Mouse (Mus musculus): Measurements from ENCODE around the gene Capn10. TPM values are rescaled to one million over a fixed set of nuclear protein-coding genes. Genes with fewer than 3 reads are reported as not detected.
"Not testable (repeated sequence)": the region's sequence is repeated elsewhere in the genome, so short reads cannot be mapped to it uniquely, and the experiment has no call there.

Gene Capn10
- total and polyA plus RNA-seq, 3 experiments: 30.7 to 43.3 TPM; not detected in 1

DNA sequence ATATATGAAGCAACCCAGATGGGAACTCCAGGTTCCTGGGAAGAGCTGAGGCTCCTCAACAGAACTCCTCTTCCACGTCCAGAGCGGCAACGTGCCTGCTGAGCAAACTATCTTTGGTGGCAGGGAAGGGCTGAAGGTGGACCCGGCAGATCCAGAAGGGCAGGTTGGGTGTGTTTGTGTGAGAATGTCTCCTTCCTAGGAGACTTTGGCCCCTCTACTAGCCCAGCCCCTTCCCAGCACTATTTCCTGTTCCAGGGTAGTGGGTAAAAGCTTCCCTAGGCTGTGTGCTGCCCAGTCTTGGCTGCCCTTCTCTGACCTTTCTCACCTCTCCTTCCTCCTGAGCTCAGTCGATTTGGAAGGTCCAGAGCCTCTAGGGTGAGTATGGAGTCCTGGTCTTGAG lies 16.4 kb downstream of the Capn10 start, which contains the start of gene Gpr35:
TSS of gene Gpr35 (plus strand) at position 259 of the 400 bp plus-strand sequence.
- no peak for DNase-seq (ENCODE audit: low read depth, low spot score)
- H3K9me3 ChIP-seq (replicated peaks; ENCODE audit: insufficient read depth, low read length): no peaks in the 10 kb centered on the region
- TF ChIP-seq CHD2 (IDR thresholded peaks at IDR 0.05; ENCODE audit: low read length) (no peak), ZNF384 (IDR thresholded peaks at IDR 0.05; ENCODE audit: low read depth, low read length) (no peak), ZMIZ1 (IDR thresholded peaks at IDR 0.05; ENCODE audit: low read depth, low read length) (no peak), USF1 (IDR thresholded peaks at IDR 0.05; ENCODE audit: low read depth, low read length) (no peak)
- H3K4me1 ChIP-seq (ENCODE audit: control insufficient read depth in 1 of 2, insufficient read depth in 2 of 2, low read length in 2 of 2): no peaks in the 10 kb centered on the region
- no peaks in the 10 kb centered on the region for H3K36me3 ChIP-seq (ENCODE audit: control insufficient read depth in 1 of 2, insufficient read depth in 2 of 2, low read length in 2 of 2)
- H3K27me3 ChIP-seq (ENCODE audit: control insufficient read depth in 1 of 2, insufficient read depth in 2 of 2, low read length in 2 of 2): no peaks in the 10 kb centered on the region
- no peaks in the 10 kb centered on the region for H3K79me2 ChIP-seq (ENCODE audit: control insufficient read depth, insufficient read depth, low read length, poor library complexity)
- no peak within 1 kb of the TSS for H3K27ac ChIP-seq (ENCODE audit: control insufficient read depth, low read depth, low read length)
- H3K4me3 ChIP-seq (ENCODE audit: control insufficient read depth in 1 of 2, insufficient read depth in 1 of 2, low read depth in 2 of 2, low read length in 2 of 2): no peak within 1 kb of the TSS
- H3K9ac ChIP-seq (ENCODE audit: control insufficient read depth, low read depth, low read length, poor library complexity, severe bottlenecking): no peak within 1 kb of the TSS

GRCm38 (mm10) chr1:92953641-92954040 lies 19.5 kb downstream of the Capn10 start:
- peaks cover 2 to 7% of the 10 kb centered on the region in 2 experiments; a peak in 2 of 4 replicates for H3K4me1 ChIP-seq (ENCODE audit: control insufficient read depth in 1 of 2, insufficient read depth in 2 of 2, low read length in 2 of 2)
- H3K27me3 ChIP-seq (ENCODE audit: control insufficient read depth in 1 of 2, insufficient read depth in 2 of 2, low read length in 2 of 2): no peaks in the 10 kb centered on the region
- no peak for DNase-seq (ENCODE audit: low read depth, low spot score)
- TF ChIP-seq CTCF (IDR thresholded peaks at IDR 0.05 in 2 of 3, conservative IDR thresholded peaks at IDR 0.05 in 1 of 3; ENCODE audit: control insufficient read depth in 1 of 3, insufficient read depth in 1 of 3, low read depth in 2 of 3, low read length in 3 of 3, poor library complexity in 1 of 3, severe bottlenecking in 1 of 3): no peak
- peak; percentile 87 for TF ChIP-seq TBP (IDR thresholded peaks at IDR 0.05; ENCODE audit: low read depth, low read length)
- H3K9ac ChIP-seq (ENCODE audit: control insufficient read depth, low read depth, low read length, poor library complexity, severe bottlenecking): no peak overlapping the region
- no peak overlapping the region for H3K4me3 ChIP-seq (ENCODE audit: control insufficient read depth in 1 of 2, insufficient read depth in 1 of 2, low read depth in 2 of 2, low read length in 2 of 2)
- no peak overlapping the region for H3K27ac ChIP-seq (ENCODE audit: control insufficient read depth, low read depth, low read length)
- H3K36me3 ChIP-seq (ENCODE audit: control insufficient read depth in 1 of 2, insufficient read depth in 2 of 2, low read length in 2 of 2): peaks cover 0 to 4% of the 10 kb centered on the region in 2 experiments; a peak in 1 of 4 replicates
- H3K79me2 ChIP-seq (ENCODE audit: control insufficient read depth, insufficient read depth, low read length, poor library complexity): no peaks in the 10 kb centered on the region
- no peaks in the 10 kb centered on the region for H3K9me3 ChIP-seq (replicated peaks; ENCODE audit: insufficient read depth, low read length)

- not testable (repeated sequence) for H3K27me3 ChIP-seq (ENCODE audit: control insufficient read depth in 1 of 2, insufficient read depth in 2 of 2, low read length in 2 of 2); H3K9me3 ChIP-seq (replicated peaks; ENCODE audit: insufficient read depth, low read length); H3K79me2 ChIP-seq (ENCODE audit: control insufficient read depth, insufficient read depth, low read length, poor library complexity); H3K4me1 ChIP-seq (ENCODE audit: control insufficient read depth in 1 of 2, insufficient read depth in 2 of 2, low read length in 2 of 2); H3K36me3 ChIP-seq (ENCODE audit: control insufficient read depth in 1 of 2, insufficient read depth in 2 of 2, low read length in 2 of 2)
- peak in 2 of 3 experiments; percentile 47 to 57; a peak in 4 of 6 replicates for TF ChIP-seq CTCF (IDR thresholded peaks at IDR 0.05 in 2 of 3, conservative IDR thresholded peaks at IDR 0.05 in 1 of 3; ENCODE audit: control insufficient read depth in 1 of 3, insufficient read depth in 1 of 3, low read depth in 2 of 3, low read length in 3 of 3, poor library complexity in 1 of 3, severe bottlenecking in 1 of 3)
- peak; percentile 41 for TF ChIP-seq RAD21 (IDR thresholded peaks at IDR 0.05; ENCODE audit: low read depth, low read length)
- peak; percentile 24; the same call in 1 of the 2 replicates for TF ChIP-seq SMC3 (IDR thresholded peaks at IDR 0.05; ENCODE audit: low read depth, low read length)
- TF ChIP-seq NRF1 (IDR thresholded peaks at IDR 0.05; ENCODE audit: insufficient read depth, low read depth, low read length, poor library complexity, severe bottlenecking): peak; percentile 60
- peak; percentile 28 for TF ChIP-seq TAL1 (IDR thresholded peaks at IDR 0.05; ENCODE audit: low read length)
- TF ChIP-seq NELFE (IDR thresholded peaks at IDR 0.05; ENCODE audit: low read depth, low read length): peak; percentile 16; the same call in 1 of the 2 replicates
- TF ChIP-seq GATA1 (IDR thresholded peaks at IDR 0.05; ENCODE audit: low read depth, low read length): peak; percentile 68; the same call in 1 of the 2 replicates
- H3K4me3 ChIP-seq (ENCODE audit: control insufficient read depth in 1 of 2, insufficient read depth in 1 of 2, low read depth in 2 of 2, low read length in 2 of 2): peak overlapping the region; percentile 53 to 65
- peak overlapping the region; percentile 44 for H3K9ac ChIP-seq (ENCODE audit: control insufficient read depth, low read depth, low read length, poor library complexity, severe bottlenecking)
- peak; percentile 83 for DNase-seq (ENCODE audit: low read depth, low spot score)
- peak overlapping the region; percentile 7; the same call in 1 of the 2 replicates for H3K27ac ChIP-seq (ENCODE audit: control insufficient read depth, low read depth, low read length)
These were observed 22.6 kb downstream of the Capn10 start for GRCm38 (mm10) chr1:92956571-92957335.

All from MEL (cell line).